Mouse (Mus musculus): ENCODE data around the gene Aldh1b1.

Aldh1b1 gene

GRCm38 (mm10) chr4:45824049-45824760 is 25.4 kb downstream of the Aldh1b1 start:
- in situ Hi-C loops (cut with MboI, MseI): no loop called here

GRCm38 (mm10) chr4:45824761-45825556 is 26.1 kb downstream of the Aldh1b1 start:
- in situ Hi-C loops (cut with MboI, MseI): no loop called here

GRCm38 (mm10) chr4:45826275-45827040 is 27.6 kb downstream of the Aldh1b1 start, which contains the start of gene Igfbpl1:
Gene Igfbpl1 (minus strand): TSS chr4:45826923.
- in situ Hi-C loops (cut with MboI, MseI): no loop called here

GRCm38 (mm10) chr4:45829907-45830759 is 31.3 kb downstream of the Aldh1b1 start:
- in situ Hi-C loops (cut with MboI, MseI): no loop called here

GRCm38 (mm10) chr4:45831996-45832395 is 33.2 kb downstream of the Aldh1b1 start:
- in situ Hi-C loops (cut with MboI, MseI): no loop called here

- in situ Hi-C loops (cut with MboI, MseI): no loop called here
Observed at GRCm38 (mm10) chr4:45833461-45833860, 34.6 kb downstream of the Aldh1b1 start.

- in situ Hi-C loops (cut with MboI, MseI): no loop called here
Observed at GRCm38 (mm10) chr4:45844355-45844754, 45.5 kb downstream of the Aldh1b1 start.

GRCm38 (mm10) chr4:45846263-45846662 is 47.4 kb downstream of the Aldh1b1 start:
- in situ Hi-C loops (cut with MboI, MseI): no loop called here

- in situ Hi-C loops (cut with MboI, MseI): no loop called here
Observed at GRCm38 (mm10) chr4:45848109-45848824, 49.4 kb downstream of the Aldh1b1 start, which contains the start of gene Stra6l. Gene Stra6l (plus strand): TSS chr4:45848664.

- in situ Hi-C loops (cut with MboI, MseI): no loop called here
Observed at GRCm38 (mm10) chr4:45848825-45849156, 50.0 kb downstream of the Aldh1b1 start.

- in situ Hi-C loops (cut with MboI, MseI): no loop called here
Observed at GRCm38 (mm10) chr4:45849419-45849818, 50.6 kb downstream of the Aldh1b1 start.

GRCm38 (mm10) chr4:45851640-45852051 is 52.8 kb downstream of the Aldh1b1 start:
- in situ Hi-C loops (cut with MboI, MseI): no loop called here

- in situ Hi-C loops (cut with MboI, MseI): no loop called here
Observed at GRCm38 (mm10) chr4:45853496-45854246, 54.8 kb downstream of the Aldh1b1 start.
